Mouse (Mus musculus): ENCODE data around the gene Arhgap21. TPM values are rescaled to one million over a fixed set of nuclear protein-coding genes. Genes with fewer than 3 reads are reported as not detected.

Gene Arhgap21
- polyA plus RNA-seq, 1 experiment, result 11.2 TPM

DNA sequence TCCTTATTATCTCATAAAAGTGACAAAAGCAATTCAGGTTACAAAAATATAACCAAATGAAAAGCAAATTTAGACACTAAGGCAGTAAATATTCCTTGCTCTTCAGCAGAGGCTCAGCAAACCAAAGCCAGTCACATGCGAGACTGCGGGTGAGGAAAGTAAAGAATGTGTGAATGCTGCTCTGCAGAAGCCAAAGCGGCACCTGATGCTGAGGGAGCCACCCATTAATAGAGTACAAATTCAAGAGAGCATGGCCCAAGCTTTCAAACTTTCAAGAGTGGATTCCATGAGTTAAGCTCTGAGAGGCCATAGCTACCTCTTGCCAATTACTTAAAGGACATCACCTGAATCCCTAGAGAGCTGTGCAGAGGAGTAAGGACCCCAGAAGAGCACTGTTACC lies 61.4 kb downstream of the Arhgap21 start:
- peaks cover 56% of the 10 kb centered on the region for H3K36me3 ChIP-seq (replicated peaks; ENCODE audit: low read length)
- H3K4me1 ChIP-seq, result peaks cover 25% of the 10 kb centered on the region
- H3K9me3 ChIP-seq, result no peaks in the 10 kb centered on the region
- TF ChIP-seq GATA1 (IDR thresholded peaks at IDR 0.05; ENCODE audit: borderline replicate concordance, low read length) (no peak), FLI1 (IDR thresholded peaks at IDR 0.05; ENCODE audit: low read length) (no peak)
- H3K27me3 ChIP-seq (replicated peaks), result no peaks in the 10 kb centered on the region
- H3K4me3 ChIP-seq (replicated peaks), result no peak overlapping the region

DNA sequence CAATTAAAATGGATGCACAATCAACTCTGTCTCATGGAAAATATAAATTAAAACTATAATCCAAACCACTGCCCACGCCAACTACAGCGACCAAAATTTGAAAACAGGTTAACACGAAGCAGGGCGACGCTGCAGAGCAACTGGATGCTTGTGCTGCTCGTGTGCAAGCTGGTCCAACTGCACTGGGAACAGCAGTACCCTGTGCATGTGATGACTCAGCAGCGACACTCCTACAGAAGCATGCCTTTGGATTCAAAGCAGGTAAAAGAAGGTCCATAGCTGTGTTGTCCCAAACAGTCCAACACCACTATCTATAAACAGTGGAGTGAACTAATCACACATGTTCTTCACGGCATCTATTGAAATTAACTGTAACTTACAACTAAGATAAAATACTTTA lies 63.3 kb downstream of the Arhgap21 start:
- H3K4me1 ChIP-seq, result peaks cover 29% of the 10 kb centered on the region
- no peaks in the 10 kb centered on the region for H3K9me3 ChIP-seq
- H3K36me3 ChIP-seq (replicated peaks; ENCODE audit: low read length), result peaks cover 42% of the 10 kb centered on the region
- H3K4me3 ChIP-seq (replicated peaks), result peak overlapping the region; percentile 30
- no peaks in the 10 kb centered on the region for H3K27me3 ChIP-seq (replicated peaks)
- TF ChIP-seq FLI1 (IDR thresholded peaks at IDR 0.05; ENCODE audit: low read length), result no peak
- no peak for TF ChIP-seq GATA1 (IDR thresholded peaks at IDR 0.05; ENCODE audit: borderline replicate concordance, low read length)

DNA sequence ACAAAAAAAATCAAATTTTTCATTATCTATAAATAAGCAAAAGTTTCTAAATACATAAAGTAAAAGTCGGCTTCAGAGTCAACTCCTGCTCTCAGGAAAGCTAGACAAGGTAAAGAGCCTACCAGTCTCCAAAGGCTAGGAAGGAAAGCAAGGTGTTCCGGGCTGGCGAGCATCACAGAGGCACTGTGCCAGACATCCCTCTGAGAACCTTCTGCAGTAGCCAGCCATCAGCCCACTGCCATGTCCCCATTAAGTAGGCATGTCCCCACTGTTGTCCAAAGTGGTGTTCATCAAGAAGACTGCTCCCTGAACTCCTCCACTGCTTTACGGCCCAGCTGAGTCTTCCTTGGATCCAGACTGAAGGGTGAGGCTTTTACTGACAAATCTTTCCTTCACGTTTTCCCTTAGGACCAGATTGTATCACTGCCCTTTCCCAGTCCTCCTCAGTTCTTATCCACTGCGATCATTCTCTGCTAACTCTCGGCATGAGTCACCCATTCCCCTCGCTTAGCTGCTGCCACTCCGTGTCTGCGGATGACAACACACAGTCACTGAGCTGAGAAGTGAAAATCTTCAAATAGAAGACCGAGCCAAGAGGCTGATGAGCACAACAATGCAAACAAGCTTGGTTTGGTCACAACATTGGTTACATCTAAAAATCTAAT lies 65.6 kb downstream of the Arhgap21 start:
- Histone ChIP-seq H3K36me3 (replicated peaks; ENCODE audit: low read length) (peaks cover 25% of the 10 kb centered on the region), H3K27me3 (replicated peaks) (no peaks in the 10 kb centered on the region), H3K4me3 (replicated peaks) (no peak overlapping the region), H3K4me1 (peaks cover 25% of the 10 kb centered on the region), H3K9me3 (no peaks in the 10 kb centered on the region)
- TF ChIP-seq FLI1 (IDR thresholded peaks at IDR 0.05; ENCODE audit: low read length), result no peak
- TF ChIP-seq GATA1 (IDR thresholded peaks at IDR 0.05; ENCODE audit: borderline replicate concordance, low read length), result no peak

DNA sequence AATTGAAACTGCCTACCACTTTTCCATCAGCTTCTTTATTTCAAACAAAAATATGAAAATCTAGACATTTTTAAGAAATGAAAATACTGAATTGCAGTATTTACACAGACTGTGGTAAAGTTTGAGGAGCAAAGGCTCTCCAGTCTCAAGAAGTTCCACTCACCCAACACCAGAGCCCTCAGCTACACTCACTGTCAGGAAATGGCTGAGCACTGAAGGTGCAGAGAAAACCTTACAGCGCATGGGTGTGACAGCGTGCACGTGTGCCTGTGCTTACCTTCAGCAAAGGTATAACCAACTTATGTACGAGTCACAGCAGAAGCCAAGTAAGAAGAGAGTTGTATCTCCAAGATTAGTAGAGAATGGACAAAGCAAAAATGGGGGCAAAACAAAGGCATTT lies 66.8 kb downstream of the Arhgap21 start:
- TF ChIP-seq FLI1 (IDR thresholded peaks at IDR 0.05; ENCODE audit: low read length) (no peak), GATA1 (IDR thresholded peaks at IDR 0.05; ENCODE audit: borderline replicate concordance, low read length) (no peak)
- Histone ChIP-seq H3K4me3 (replicated peaks) (no peak overlapping the region), H3K9me3 (no peaks in the 10 kb centered on the region), H3K27me3 (replicated peaks) (no peaks in the 10 kb centered on the region), H3K4me1 (peaks cover 21% of the 10 kb centered on the region), H3K36me3 (replicated peaks; ENCODE audit: low read length) (peaks cover 20% of the 10 kb centered on the region)

DNA sequence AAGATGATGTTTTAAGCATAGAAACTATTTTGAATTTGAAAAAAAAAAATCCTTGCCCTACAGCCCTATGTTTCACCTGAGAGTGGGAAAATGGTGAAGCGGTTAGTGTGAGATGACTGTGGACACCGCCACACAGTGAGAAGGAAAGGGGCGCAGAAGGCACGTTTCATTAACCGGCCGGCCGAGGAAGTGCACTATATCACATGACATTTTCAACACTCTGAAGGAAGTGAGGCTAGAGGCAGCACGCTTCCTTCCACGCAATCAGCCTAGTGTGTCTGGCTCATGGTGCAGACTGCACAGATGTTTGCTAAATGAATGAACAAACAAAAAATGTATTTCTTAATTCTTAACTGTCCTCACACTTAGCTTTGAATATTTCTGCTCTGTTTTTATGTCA lies 69.4 kb downstream of the Arhgap21 start:
- no peak for TF ChIP-seq GATA1 (IDR thresholded peaks at IDR 0.05; ENCODE audit: borderline replicate concordance, low read length)
- TF ChIP-seq FLI1 (IDR thresholded peaks at IDR 0.05; ENCODE audit: low read length), result no peak

DNA sequence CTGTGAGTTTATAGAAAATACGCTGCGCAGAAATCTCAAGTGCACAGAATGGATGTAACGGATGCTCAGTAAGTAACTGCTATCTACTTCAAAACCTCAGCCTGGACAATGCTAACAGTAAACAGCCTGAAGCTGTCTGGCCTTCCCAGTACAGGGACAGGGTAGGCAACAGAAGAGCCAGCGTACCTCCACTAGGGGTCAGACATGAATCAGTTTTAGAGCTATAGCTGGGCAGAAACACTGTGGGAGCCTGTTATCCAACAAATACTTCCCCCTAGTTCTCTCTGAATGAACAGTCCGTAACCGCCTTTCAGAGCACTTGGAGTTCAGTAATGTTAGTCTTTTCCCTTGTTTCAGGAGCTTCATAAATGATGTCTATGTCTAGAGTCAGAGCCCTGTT lies 70.0 kb downstream of the Arhgap21 start:
- TF ChIP-seq FLI1 (IDR thresholded peaks at IDR 0.05; ENCODE audit: low read length) (no peak), GATA1 (IDR thresholded peaks at IDR 0.05; ENCODE audit: borderline replicate concordance, low read length) (no peak)

More for the DNA sequence above, 69.4 kb downstream of the Arhgap21 start:
- Histone ChIP-seq H3K9me3 (no peaks in the 10 kb centered on the region), H3K4me1 (peaks cover 33% of the 10 kb centered on the region), H3K4me3 (replicated peaks) (peak overlapping the region; percentile 88), H3K27me3 (replicated peaks) (no peaks in the 10 kb centered on the region), H3K36me3 (replicated peaks; ENCODE audit: low read length) (peaks cover 14% of the 10 kb centered on the region)

DNA sequence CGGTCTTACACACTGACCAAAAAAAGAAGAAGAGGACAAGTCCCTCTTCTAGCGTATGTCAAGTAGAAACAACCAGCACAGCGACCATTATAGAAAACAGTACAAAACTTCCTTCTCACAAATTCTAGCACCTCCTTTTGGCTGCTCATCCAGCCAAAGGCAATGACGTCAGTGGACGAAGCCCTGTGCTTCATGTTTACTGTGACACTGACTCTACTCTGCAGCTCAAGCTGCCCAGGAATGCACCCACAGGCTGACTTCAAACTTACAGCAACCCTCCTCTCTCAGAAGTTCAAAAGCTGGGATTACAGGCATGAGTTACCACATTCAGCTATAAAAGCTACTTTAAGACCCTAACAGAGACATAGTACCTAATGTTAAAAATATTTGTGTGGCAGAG lies 72.2 kb downstream of the Arhgap21 start:
- Histone ChIP-seq H3K36me3 (replicated peaks; ENCODE audit: low read length) (peaks cover 10% of the 10 kb centered on the region), H3K9me3 (no peaks in the 10 kb centered on the region), H3K27me3 (replicated peaks) (no peaks in the 10 kb centered on the region), H3K4me3 (replicated peaks) (no peak overlapping the region), H3K4me1 (peaks cover 42% of the 10 kb centered on the region)
- TF ChIP-seq GATA1 (IDR thresholded peaks at IDR 0.05; ENCODE audit: borderline replicate concordance, low read length) (no peak), FLI1 (IDR thresholded peaks at IDR 0.05; ENCODE audit: low read length) (no peak)

More for the DNA sequence above, 70.0 kb downstream of the Arhgap21 start:
- Histone ChIP-seq H3K36me3 (replicated peaks; ENCODE audit: low read length) (peaks cover 12% of the 10 kb centered on the region), H3K9me3 (no peaks in the 10 kb centered on the region), H3K4me1 (peaks cover 37% of the 10 kb centered on the region), H3K27me3 (replicated peaks) (no peaks in the 10 kb centered on the region), H3K4me3 (replicated peaks) (peak overlapping the region; percentile 88)

DNA sequence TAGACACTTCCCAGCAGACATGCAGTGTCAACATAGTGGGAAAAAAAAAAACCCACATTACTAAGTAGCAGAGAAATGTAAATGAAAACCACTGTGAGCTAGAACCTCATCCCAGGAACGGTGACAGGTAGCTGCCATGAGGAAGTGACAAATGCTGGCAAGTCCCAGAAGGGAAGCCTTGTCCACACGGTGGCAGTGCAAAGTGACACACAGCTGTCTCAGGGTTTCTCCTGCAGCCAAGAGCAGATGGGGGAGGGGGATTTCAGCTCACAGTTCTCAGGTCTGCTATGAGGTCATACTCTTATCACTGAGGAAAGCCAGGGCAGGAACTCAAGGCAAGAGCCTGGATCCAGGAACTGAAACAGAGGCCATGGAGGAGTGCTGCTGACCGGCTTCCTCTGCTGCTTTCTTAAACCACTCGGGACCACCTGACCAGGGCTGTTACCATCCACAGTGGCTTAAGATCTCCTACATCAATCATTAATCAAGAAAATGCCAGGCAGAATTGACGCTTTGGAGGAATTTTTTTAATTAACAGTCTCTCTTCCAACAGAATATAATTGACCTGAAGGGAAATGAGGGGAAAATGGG lies 74.5 kb downstream of the Arhgap21 start:
- TF ChIP-seq FLI1 (IDR thresholded peaks at IDR 0.05; ENCODE audit: low read length), result no peak
- H3K27me3 ChIP-seq (replicated peaks), result no peaks in the 10 kb centered on the region

DNA sequence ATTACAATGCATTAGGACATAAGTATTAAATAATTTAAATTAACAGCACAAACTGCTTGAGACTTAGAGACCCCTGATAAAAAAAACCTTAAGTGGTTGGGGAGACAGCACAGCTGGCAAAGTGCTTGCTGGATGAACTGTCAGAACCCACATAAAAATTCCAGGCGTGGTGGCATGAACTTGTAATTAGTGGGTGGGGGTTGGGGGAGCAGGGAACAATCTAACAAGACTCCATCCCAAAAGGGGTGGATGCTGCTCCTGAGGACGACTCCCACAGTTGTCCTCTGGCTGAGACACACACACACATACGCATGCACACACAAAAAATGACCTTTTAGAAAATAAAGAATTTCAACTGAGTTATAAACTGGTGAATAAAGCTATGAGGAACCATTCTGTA lies 79.9 kb downstream of the Arhgap21 start:
- Histone ChIP-seq H3K4me3 (replicated peaks) (no peak overlapping the region), H3K36me3 (replicated peaks; ENCODE audit: low read length) (peaks cover 58% of the 10 kb centered on the region)

More for the DNA sequence above, 74.5 kb downstream of the Arhgap21 start:
- Histone ChIP-seq H3K36me3 (replicated peaks; ENCODE audit: low read length) (peaks cover 18% of the 10 kb centered on the region), H3K4me3 (replicated peaks) (peak overlapping the region; percentile 64), H3K4me1 (peaks cover 32% of the 10 kb centered on the region), H3K9me3 (no peaks in the 10 kb centered on the region)

DNA sequence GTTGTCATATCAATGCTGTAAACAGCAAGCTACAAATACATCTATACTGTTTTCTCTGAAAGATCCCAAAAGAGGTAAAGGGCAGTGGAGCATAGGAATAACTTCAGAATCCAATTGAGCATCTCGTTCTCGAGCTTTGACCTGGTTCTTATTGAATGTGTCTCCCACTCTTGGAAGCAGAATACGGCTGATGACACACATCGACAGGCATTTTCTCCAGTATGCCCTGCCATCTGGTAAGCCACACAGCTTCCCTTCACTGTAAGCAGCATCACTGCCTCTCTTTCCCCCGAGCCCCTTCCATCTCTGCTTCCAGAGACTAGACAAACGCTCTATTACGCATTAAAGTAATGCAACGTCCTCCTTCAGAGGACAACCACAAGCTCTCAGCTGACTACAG lies 85.4 kb downstream of the Arhgap21 start:
- Histone ChIP-seq H3K9me3 (no peaks in the 10 kb centered on the region), H3K4me1 (0 out of 2 replicates have a peak, but pooled peaks cover 6% of the 10 kb centered on the region), H3K4me3 (replicated peaks) (no peak overlapping the region), H3K36me3 (replicated peaks; ENCODE audit: low read length) (peaks cover 78% of the 10 kb centered on the region), H3K27me3 (replicated peaks) (no peaks in the 10 kb centered on the region)
- no peak for TF ChIP-seq GATA1 (IDR thresholded peaks at IDR 0.05; ENCODE audit: borderline replicate concordance, low read length)
- no peak for TF ChIP-seq FLI1 (IDR thresholded peaks at IDR 0.05; ENCODE audit: low read length)

More for the DNA sequence above, 79.9 kb downstream of the Arhgap21 start:
- H3K9me3 ChIP-seq, result no peaks in the 10 kb centered on the region
- peaks cover 5% of the 10 kb centered on the region; the same call in 1 of the 2 replicates for H3K4me1 ChIP-seq
- TF ChIP-seq GATA1 (IDR thresholded peaks at IDR 0.05; ENCODE audit: borderline replicate concordance, low read length) (no peak), FLI1 (IDR thresholded peaks at IDR 0.05; ENCODE audit: low read length) (no peak)
- H3K27me3 ChIP-seq (replicated peaks), result no peaks in the 10 kb centered on the region

All from megakaryocyte, embryonic 14.5 days (primary cell).